In the genomic region with DNA sequence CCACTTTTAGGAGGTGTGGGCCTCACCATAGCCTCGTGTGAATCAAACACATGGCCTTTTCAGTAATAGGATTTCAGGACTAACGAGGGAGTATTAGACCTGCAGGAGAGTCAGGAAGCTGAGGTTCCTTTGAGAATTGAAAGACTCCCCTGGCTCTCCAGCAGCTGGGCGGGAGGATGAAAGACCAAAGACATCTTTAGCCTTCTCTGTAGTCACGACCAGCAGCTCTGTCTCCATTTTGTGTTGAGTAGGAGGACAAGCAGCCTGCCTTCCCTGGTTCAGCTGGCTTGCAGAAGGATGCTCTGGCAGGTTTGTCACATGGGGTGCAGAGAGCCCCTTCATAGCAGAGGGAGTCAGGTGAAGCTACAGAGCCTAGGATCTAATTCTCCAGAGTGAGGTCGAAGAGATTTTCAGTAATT, we compare ENCODE assay signal across 8 mouse cellular contexts.
DNase-seq lines count a peak whose midpoint lies in the region; ATAC-seq and TF ChIP-seq lines count a peak whose summit lies in the region.

No protein-coding gene starts in this region.

- no peaks in the 10 kb centered on the region for H3K36me3 ChIP-seq in forebrain, embryonic 10.5 days (replicated peaks)
- H3K36me3 ChIP-seq in hindbrain, postnatal 0 days (ENCODE audit: insufficient read depth, low read length): no peaks in the 10 kb centered on the region
- H3K36me3 ChIP-seq in neural tube, embryonic 12.5 days: no peaks in the 10 kb centered on the region

- DNase-seq in layer of hippocampus, adult 11-12 months (ENCODE audit: low spot score): peak; percentile 9
- no peak for DNase-seq in layer of hippocampus, adult 9-10 months (ENCODE audit: low spot score)
- DNase-seq in forebrain, embryonic 10.5 days (ENCODE audit: extremely low spot score, low spot score): no peak
- DNase-seq in hindbrain, postnatal 0 days (ENCODE audit: low spot score): no peak
- DNase-seq in adrenal gland, postnatal 14 days: no peak
- no peak for DNase-seq in embryo, embryonic 9.5 days (ENCODE audit: extremely low spot score)
- DNase-seq in thymus, postnatal 36 days: no peak

- ATAC-seq in hindbrain, postnatal 0 days: peak; percentile 56
- peak; percentile 68 for ATAC-seq in neural tube, embryonic 12.5 days (ENCODE audit: low FRiP score, low read depth)

- no peak overlapping the region for H3K4me3 ChIP-seq in forebrain, embryonic 10.5 days
- H3K4me3 ChIP-seq in hindbrain, postnatal 0 days (ENCODE audit: low read length): no peak overlapping the region
- no peak overlapping the region for H3K4me3 ChIP-seq in neural tube, embryonic 12.5 days

- no peak overlapping the region; the same call in 1 of the 2 replicates for H3K9ac ChIP-seq in hindbrain, postnatal 0 days (replicated peaks; ENCODE audit: low read length)
- no peak overlapping the region for H3K9ac ChIP-seq in neural tube, embryonic 12.5 days

- no peaks in the 10 kb centered on the region for H3K27me3 ChIP-seq in forebrain, embryonic 10.5 days (ENCODE audit: poor library complexity, severe bottlenecking)
- H3K27me3 ChIP-seq in hindbrain, postnatal 0 days (ENCODE audit: insufficient read depth, low read length): no peaks in the 10 kb centered on the region
- H3K27me3 ChIP-seq in neural tube, embryonic 12.5 days (replicated peaks): no peaks in the 10 kb centered on the region

- no peak overlapping the region for H3K4me2 ChIP-seq in hindbrain, postnatal 0 days (ENCODE audit: low read depth, low read length)
- no peak overlapping the region for H3K4me2 ChIP-seq in neural tube, embryonic 12.5 days (replicated peaks)

- peaks cover 7% of the 10 kb centered on the region; the same call in 1 of the 2 replicates for H3K4me1 ChIP-seq in forebrain, embryonic 10.5 days
- no peaks in the 10 kb centered on the region for H3K4me1 ChIP-seq in hindbrain, postnatal 0 days (ENCODE audit: insufficient read depth, low read length)
- H3K4me1 ChIP-seq in neural tube, embryonic 12.5 days: no peaks in the 10 kb centered on the region

- H3K9me3 ChIP-seq in forebrain, embryonic 10.5 days: no peaks in the 10 kb centered on the region
- no peaks in the 10 kb centered on the region for H3K9me3 ChIP-seq in hindbrain, postnatal 0 days (ENCODE audit: low read length)
- H3K9me3 ChIP-seq in neural tube, embryonic 12.5 days: no peaks in the 10 kb centered on the region

- H3K27ac ChIP-seq in forebrain, embryonic 10.5 days: peak overlapping the region; percentile 68; the same call in 1 of the 2 replicates
- 0 out of 2 replicates have a peak overlapping the region, but pooled peaks have one; percentile 3 for H3K27ac ChIP-seq in hindbrain, postnatal 0 days
- 0 out of 2 replicates have a peak overlapping the region, but pooled peaks have one; percentile 13 for H3K27ac ChIP-seq in neural tube, embryonic 12.5 days

- WGBS in forebrain, embryonic 10.5 days: 49% methylated on average over 5 of the region's 5 CpGs
- WGBS in hindbrain, postnatal 0 days: 42% methylated on average over 5 of the region's 5 CpGs
- 39% methylated on average over 5 of the region's 5 CpGs for WGBS in neural tube, embryonic 12.5 days

- TF ChIP-seq CTCF in hindbrain, postnatal 0 days (IDR thresholded peaks at IDR 0.05; ENCODE audit: low read depth): no peak

Comparison
In these comparisons a context has a peak if more than half of its experiments do, and no peak if none do; other contexts are left out.
1. H3K27ac ChIP-seq: peak in every context shown above with its lines; median percentile 68 in forebrain, embryonic 10.5 days; 13 in neural tube, embryonic 12.5 days; 3 in hindbrain, postnatal 0 days.